Mouse (Mus musculus): ENCODE measurements around the gene Plekhm3.

Plekhm3 gene

DNA sequence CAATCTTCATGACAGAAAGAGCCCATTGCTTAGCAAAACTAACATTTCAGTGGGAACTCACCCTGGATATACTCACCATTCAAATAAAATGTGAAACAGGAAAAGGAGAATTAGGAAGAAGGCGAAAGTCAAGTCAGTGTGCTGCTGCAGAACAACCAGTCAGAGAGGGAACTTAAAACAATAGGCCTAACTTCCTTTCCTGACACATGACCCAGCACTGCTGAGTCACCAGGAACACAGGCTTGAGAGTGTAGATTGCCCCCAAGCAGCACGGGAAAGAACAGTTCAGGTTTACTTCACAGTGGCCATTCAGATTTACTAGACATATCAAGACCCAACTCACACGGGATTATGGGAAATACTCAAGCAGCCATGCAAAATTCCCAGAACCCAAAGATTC, 80.3 kb downstream of the Plekhm3 start:
- peak; percentile 17 to 25 for DNase-seq (ENCODE audit: low spot score in 2 of 2)

DNA sequence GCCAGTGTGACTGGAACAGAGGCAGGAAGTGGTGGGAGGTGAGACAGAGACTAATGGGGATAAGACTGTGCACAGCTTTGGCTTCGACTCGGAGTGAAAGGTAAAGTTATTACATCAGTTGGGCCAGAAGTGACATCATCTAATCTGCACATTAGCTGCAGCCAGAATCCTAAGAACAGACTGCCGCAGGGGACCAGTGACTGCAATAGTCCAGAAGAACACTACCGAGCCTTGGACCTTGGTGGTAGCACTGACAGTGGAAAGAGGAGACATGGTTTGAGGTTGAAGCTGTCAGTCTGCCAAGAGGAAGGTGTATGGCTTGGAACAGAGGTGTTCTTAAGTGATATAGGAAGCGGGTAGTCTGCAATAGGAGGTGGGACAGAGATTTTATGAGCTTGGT, 80.9 kb downstream of the Plekhm3 start:
- no peak for DNase-seq (ENCODE audit: low spot score in 2 of 2)

DNA sequence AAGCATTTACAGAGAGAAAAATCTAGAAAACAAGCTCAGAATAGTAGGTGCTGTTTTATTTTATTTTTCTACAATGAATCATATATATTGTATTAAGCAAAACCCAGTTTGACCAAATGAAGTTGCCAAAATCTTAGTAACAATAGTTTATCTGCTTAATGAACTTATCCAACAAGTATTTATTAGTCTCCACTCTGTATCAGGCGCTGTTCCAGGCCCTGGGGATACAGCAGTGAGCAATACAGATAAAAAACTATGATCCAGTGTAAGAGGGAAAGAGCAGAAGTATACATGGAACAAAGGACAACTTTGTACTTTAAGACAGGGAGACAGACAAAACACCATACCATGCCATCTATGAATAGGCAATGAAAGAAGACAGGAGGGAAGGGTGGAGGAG, 81.5 kb downstream of the Plekhm3 start:
- no peak for DNase-seq (ENCODE audit: low spot score in 2 of 2)

DNA sequence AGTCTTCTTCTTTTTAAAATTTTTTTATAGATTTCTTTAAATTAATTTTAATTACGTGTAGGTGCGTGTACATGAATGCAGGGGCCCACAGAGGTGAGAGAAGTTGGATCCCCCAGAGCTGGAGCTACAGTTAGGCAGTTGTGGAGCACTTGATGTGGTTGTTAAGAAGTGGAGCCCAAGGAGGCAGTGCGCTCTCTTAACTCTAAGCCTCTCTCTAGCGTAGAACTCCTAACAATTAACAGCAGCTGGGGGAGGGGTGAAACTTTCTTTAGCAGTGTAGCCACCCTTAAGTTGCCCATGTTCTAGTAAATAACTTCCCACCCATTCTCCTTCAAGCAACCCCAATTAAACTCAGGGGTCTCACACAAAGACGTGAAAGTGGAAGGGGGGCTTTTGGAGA, 84.7 kb downstream of the Plekhm3 start:
- no peak for DNase-seq (ENCODE audit: low spot score in 2 of 2)

DNA sequence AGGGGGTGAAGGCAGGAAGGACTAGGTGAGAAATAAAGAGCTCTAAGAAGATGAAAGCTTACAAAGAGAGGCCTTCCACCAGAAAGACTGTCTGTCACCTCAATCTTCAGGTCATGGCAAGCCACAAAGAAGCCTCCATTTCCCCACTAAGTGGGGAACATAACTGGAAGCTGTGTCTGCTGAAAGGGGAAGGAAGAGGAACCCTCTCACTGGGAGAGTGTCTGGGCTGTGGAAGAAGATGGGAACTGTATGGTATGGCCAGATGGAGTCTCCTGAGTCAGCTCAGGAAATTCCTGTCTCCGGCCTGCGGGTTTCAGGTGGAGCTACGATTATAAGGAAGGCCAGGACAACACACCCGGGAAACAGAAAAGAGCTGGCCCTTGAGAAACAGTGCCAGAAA, 88.9 kb downstream of the Plekhm3 start:
- no peak for DNase-seq (ENCODE audit: low spot score in 2 of 2)

DNA sequence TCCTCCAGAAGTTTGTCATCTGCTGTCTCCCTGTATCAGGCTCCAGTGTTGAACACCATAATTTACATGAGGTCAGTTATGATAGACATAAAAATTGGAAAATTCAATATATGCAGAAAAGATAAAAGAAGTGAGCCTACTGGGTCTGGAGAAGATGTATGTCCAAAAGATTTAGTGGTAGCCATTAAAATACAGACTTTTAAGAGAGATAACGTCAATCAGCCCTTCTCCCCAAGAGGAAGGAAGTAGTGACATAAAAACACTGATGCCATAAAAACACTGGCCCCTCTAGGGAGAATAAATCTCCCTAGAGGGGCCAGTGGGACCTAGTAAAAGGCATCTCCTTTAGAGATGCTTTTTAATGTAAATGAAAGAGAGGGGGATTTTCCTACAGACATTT, 90.5 kb downstream of the Plekhm3 start:
- DNase-seq (ENCODE audit: low spot score in 2 of 2): no peak

DNA sequence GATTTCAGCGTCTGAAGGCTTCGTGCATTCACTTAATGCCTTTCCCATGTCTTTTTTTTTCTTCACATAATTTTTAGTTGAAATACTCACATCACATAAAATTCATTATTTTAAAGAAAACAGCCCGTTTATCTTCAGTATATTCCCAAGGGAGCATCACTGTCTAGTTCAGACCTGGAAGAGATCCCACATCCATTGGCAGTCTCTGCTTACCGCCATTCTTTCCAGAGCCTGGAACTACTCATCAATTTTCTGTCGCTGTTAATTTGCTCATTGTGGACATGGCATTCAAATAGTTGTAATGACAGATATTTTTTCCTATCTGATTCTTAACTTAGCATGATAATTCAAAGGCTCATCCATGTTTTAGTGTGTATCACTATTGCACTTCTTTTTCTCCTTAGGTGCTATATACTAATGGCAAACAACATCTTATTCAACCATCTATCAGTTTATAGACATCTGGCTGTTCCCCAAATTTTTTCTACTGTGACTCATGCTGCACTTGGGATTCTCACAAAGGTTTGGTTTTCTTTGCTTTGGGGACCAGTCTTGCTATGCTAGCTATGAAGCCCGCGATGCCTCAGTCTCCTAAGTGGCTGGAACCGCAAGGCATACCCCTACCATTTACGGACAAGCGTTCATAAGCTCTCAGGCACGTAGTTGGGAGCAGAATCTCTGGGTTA, 96.2 kb downstream of the Plekhm3 start:
- no peak for DNase-seq (ENCODE audit: low spot score in 2 of 2)

DNA sequence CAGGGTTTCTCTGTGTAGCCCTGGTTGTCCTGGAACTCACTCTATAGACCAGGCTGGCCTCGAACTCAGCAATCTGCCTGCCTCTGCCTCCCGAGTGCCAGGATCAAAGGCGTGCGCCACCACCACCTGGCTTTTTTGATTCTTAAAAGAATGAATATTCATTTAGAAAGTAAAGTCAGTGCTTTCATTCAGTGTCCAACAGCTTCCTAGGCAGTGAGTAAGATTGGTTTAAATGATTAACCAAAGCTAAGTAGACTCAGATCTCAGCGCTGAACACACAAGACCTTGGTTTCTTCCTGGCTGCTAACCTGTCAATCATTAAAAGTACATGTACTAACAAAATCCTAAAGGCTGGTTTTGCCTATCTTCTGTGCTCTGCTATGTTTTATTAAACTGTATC, 96.8 kb downstream of the Plekhm3 start:
- DNase-seq (ENCODE audit: low spot score in 2 of 2): no peak

DNA sequence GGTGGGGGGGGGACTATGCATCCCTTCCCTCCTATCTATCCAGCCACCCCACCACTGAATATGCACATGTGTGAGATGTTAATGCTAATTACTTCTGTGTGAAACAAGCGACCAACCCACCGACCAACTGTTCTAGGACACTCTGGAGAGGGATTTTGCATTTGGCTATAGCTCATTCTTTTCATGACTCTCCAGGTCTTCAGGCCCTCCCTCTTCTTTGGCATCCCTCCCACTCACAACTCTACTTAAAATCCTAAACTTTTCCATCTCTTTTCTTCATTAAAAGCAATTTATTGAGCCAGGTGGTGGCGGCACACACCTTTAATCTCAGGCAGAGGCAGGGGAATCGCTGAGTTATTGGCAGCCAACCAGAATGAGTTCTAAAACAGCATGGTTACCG, 101.8 kb downstream of the Plekhm3 start:
- DNase-seq (ENCODE audit: low spot score in 2 of 2): no peak

DNA sequence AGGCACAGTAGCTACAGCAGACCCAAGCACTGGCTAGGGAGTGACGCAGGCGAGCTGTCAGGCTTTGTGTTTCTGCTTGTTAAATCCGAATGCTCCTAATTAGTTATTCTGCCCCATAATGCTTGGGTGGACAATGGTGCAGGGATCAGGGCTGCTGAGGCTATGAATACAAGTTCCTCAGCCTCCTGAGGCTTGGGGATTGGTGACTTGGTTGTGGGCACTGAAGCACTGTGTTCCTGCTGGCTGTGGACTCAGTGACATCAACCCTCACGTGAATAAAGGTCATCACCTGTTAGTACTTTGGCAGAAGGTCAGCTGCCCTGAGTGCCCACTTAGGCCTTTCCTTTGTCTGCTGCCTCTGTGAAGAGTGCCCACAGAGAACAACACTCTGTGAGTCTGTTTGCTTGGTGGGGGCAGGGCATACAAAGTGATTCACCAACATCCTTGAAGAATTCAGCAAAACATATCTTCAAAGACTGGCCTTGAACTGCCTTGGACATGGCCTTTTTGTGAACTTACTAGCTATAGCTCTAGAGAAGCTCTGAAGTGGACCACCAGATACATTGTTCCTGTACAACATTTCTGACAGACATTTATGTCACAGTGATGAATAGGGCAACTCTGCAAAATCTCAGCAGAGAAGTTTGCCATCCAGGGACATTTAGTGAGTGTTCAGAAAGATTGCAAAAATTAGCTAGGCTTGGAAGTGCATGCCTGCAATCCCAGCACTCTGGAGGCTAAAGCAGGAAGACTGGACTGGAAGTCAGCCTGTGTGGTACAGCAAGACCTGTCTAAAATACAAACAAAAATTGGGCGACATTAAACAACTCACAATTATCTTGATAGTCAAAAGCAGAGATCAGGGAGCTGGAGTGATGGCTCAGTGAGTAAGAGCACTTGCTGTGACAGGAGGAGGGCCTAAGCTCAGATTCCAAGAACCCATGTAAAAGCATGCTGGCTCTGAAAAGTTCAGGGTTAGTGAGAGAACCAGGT, 102.6 kb downstream of the Plekhm3 start:
- no peak for DNase-seq (ENCODE audit: low spot score in 2 of 2)

DNA sequence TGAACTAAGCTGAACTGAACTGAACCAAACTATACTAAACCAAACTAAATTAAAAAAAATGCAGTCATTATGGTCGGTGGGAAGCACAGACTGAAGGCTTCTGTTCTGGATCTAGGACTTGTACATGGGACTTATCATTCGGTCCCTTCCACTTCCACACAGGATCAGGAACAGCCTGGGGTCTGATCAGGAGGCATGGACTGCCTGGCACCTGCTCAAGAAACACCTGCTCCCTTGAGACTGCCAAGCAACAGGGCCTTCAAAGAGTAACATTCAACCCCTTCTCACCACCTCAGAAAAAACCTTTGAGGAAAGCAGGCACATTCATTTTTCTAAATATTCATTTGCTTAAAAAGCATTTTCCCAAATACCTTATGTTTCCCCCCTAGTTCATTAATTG, 103.4 kb downstream of the Plekhm3 start:
- no peak for DNase-seq (ENCODE audit: low spot score in 2 of 2)

DNA sequence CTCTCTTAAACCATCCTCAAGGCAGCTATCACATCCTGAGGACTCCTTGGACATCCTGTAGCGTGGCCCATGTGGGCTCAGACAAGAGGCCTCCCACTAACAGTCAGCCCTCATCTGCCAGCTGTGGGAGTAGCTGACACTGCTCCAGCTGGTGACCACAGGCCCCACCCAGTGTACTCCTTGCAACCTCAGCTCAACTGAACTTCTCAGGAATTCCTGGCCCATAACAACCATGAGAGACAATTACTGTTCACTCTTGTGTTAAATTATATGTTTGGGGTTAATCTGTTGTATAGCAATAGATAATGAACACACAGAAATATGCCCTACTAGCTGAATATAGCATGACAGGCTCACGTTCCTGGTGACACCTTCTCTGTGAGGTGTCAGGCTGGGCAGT, 104.4 kb downstream of the Plekhm3 start:
- peak in 1 of 2 experiments; percentile 2 for DNase-seq (ENCODE audit: low spot score in 2 of 2)

DNA sequence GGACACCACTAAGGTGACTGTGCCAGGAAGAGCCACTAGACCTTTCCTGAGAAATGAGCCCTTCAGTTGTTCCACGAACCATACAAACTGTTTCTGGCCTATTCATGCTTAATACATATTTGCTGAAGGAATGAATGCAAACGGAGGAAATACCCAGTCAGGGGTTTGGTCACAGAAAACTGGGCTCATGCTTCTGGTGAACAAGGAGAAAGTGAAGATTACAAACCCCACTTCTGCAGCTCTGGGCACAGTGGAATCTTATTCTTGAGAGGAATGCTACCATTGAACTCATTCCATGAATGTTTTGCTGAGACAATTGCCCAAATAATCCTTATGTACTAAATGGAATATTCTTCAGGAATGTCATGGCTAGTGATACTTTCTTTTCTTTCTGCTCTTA, 106.3 kb downstream of the Plekhm3 start:
- DNase-seq (ENCODE audit: low spot score in 2 of 2): no peak

DNA sequence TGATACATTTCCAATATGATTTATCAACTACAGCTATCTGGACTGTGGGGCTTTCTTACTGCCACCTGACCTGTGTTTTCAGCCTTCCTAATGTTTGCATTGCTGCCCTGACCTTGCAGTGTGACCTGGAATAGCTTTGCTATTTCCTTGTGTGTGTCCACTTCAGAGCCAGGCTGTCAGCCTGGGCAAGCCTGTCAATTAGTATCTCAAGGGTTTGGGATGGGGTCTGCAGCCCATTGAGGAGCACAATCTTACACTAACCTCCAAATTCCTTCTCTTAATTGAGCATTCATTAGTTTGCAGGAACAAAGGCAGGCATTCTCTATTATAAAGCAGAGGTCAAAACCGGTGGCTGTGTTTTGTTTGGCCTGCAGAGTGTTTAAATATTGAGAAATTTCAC, 107.6 kb downstream of the Plekhm3 start:
- no peak for DNase-seq (ENCODE audit: low spot score in 2 of 2)

DNA sequence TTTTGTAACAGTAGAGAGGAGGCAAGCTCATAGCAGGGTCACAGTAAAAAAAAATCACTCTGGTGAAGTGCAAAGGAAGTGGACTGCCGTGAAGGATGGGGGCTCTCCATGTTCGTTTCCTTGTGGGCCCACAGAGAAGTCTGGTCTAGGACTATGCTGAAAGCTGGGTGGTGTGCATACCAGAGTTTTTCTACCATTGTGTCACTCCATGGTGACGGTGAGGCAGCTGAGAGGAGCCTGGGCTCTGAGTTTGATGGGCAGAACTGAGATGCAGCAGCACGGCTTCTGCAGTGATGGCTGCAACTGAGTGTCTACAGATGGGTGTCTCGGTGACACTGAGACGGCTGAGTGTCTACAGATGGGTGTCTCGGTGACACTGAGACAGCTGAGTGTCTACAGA, 108.5 kb downstream of the Plekhm3 start:
- no peak for DNase-seq (ENCODE audit: low spot score in 2 of 2)

DNA sequence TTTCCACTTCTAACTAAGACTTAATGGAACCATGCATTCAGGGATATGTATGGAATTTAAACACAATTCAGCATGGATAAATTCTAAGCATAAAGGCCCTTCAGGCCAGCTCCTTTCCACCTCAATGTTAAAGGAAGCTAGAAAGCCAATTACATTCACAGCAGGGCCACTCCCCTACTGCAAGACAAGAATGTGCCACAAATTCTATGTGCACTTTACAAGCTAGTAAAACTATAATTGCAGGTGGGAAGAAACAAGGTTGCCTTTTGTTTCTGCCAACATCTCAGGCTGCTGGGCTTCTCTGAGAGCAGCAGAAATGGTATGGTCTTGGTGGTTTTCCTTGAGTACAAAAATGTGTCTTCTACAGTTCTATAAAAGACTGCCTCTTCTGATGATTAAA, 109.1 kb downstream of the Plekhm3 start:
- DNase-seq (ENCODE audit: low spot score in 2 of 2): no peak

DNA sequence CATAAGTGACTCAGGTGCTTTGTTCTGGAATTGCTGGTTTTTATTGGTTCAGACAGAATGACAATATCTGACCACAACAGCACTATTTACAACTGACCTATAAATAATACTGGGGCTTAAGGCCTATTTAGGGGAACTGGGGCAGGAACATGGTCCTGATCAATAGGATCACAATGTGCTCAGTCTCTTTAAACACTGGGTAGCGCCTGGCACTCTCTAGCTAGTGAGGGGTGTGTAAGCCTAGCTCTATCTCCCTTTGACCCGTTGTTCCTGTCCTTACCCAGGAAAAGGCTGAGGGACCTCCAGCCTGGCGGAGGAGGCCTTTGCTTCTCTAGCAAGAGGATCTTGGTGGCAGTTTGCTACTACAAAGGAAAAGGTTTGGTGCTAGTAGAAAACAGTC, 111.6 kb downstream of the Plekhm3 start:
- DNase-seq (ENCODE audit: low spot score in 2 of 2): no peak

DNA sequence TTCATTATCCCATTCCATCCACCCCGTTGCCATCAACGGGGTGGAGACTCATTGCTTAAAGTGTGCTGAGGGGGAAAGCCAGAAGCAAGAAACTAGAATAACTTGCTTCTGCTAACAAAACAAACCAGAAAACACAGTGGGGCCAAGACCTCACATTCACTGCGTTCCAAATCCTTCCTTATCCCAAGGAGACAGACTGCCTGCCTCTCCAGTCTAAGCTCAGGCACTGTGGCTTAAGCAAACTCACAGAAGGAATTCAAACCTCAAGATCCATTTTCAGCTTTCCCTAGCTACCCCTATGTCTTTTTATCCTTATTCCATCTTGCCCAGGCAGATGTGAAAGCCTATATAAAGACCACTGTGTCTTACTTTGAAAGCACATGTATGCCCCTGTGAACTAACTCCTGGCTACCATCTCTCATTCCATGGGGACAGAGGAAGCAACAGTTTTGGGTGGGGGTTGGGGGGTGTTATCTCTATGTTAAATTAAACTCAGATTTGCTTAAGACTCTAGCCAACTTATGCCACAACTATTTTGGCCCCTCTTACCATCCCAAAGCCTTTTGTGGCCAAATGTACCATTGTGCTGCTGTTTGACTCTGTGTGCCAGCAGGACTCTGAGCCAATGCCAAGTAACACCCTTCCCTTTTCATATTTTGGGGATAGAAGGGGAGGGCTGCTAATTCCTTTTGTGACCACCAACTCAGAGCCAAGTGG, 112.6 kb downstream of the Plekhm3 start:
- DNase-seq (ENCODE audit: low spot score in 2 of 2): no peak

DNA sequence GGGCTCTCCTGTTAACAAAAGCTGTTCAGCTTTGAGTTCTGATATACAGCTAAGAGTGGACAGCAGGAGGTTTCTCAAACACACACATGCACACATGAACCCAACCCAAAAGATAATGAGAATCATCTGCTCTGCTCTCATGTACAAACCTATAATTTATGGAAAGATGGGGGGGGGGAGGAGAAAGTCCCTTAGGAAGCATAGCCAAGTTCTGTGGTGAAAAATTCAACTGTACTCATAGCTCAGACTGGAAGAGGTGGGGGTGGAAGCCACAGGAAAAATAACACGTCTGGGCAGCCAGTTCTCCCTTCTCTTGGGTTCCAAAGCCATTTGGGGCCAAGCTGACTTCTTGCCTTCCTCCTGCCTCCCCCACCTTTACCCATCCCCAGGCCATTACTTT, 115.7 kb downstream of the Plekhm3 start:
- no peak for DNase-seq (ENCODE audit: low spot score in 2 of 2)

DNA sequence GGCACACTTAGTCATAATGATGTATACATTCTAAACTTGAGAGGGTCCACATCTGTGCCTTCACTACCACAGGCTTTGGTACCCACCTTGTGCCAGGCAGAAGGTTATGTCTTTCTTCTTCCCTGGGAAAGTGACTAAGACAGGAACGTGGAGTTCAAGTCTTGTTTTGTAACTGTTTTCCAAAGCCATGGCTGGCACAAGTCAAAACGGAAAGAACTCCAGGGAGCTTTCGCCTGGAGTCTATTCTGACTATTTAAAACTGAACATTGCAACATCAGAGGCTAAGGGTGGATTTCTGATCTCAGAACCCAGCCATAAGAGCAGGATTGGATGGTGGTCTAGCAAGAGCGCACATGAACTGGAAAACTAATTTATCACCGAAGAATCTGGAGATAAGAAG, 120.0 kb downstream of the Plekhm3 start:
- DNase-seq (ENCODE audit: low spot score in 2 of 2): no peak

DNA sequence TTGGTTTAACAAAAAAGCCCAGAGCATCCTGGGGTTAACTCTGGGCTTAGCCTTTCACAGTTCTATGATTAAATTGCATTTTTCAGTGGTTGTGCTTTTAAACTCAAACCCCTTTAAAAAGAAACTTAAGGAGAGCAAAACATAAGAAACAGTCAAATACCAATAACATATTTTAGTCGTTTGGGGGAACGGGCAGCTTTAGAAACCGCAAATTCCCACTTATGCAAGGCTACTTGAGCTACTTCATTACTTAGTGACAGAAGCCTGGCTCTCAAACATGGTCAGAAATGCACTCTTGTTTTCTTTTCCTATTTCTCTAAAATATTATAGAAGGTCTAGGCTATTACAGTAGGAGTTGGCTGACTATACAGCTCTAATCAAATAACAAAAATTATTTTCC, 120.5 kb downstream of the Plekhm3 start:
- no peak for DNase-seq (ENCODE audit: low spot score in 2 of 2)

DNA sequence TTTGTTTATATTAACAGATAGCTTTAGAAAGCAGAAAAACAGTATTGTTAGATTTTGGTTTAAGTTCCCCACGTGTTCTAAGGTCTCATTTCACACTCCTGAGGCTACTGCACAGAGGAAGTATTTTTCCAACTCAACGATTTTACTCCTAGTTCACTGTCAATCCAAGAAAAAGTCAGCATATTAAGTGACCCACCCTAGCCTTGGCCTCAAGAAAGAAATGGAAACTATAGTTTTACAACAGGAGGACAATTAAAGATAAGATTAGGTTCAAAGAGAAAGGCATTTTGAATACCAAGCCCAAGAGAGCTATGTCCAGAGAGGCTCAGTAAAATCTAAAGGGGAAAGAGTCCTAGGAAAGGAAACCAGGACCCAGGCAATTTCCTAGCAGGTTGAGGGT, 125.1 kb downstream of the Plekhm3 start:
- no peak for DNase-seq (ENCODE audit: low spot score in 2 of 2)

DNA sequence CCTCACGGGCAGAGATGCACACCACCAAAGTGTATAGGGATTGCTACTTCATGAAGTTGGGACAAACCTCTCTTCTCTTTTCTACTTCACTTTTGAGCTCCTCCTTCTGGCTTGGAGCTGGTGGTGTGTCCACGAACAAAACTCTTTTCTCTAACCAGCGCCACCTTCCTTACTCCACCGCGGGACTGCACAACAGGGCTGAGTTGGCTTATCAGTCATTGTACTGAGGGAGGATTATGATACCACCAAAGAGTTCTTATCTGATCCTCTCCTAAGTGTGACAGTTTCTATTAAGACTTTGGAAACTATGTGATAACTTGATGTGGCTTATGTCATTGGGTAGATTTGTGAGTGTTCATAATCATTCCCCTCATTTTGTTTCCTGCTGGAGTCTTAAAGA, 129.2 kb downstream of the Plekhm3 start:
- DNase-seq (ENCODE audit: low spot score in 2 of 2): no peak
